Mouse (Mus musculus) limb, embryonic 11.5 days (tissue): ENCODE results near the gene Rmi1. TPM values are rescaled to one million over a fixed set of nuclear protein-coding genes. Genes with fewer than 3 reads are reported as not detected.
A peak's percentile ranks its signal among the peaks of the same experiment; 100 is the strongest.
"Not testable (repeated sequence)": the region's sequence is repeated elsewhere in the genome, so short reads cannot be mapped to it uniquely, and the experiment has no call there.

Experiments used
- ATAC-seq: fragments of 200-750 bp; cut with Nextera tagmentation; 2 replicates; pipeline ENCODE4 v1.8.0; 2017; ENCODE audit warnings: low read depth; ENCODE audit not compliant: insufficient number of reproducible peaks, low FRiP score, low TSS enrichment
- DNase-seq: peaks from one replicate; pipeline ENCODE4 v3.0.0-alpha.2; 2015; ENCODE audit warnings: low spot score
- H3K27ac ChIP-seq: fragments of 300-500 bp; sonication (generic); replicated peaks from 2 replicates; pipeline ENCODE4 v1.5.1; 2014; ENCODE audit warnings: low read depth, mild to moderate bottlenecking, low read length
- H3K27me3 ChIP-seq: fragments of 300-500 bp; sonication (generic); 2 replicates; pipeline ENCODE4 v1.6.1; 2014; ENCODE audit warnings: mild to moderate bottlenecking, low read length, mixed read lengths; ENCODE audit not compliant: control insufficient read depth, insufficient read depth
- H3K36me3 ChIP-seq: fragments of 300-500 bp; sonication (generic); 2 replicates; pipeline ENCODE4 v1.6.1; 2014; ENCODE audit warnings: mild to moderate bottlenecking, low read length, moderate library complexity, mixed read lengths; ENCODE audit not compliant: control insufficient read depth, insufficient read depth
- H3K4me1 ChIP-seq: fragments of 300-500 bp; sonication (generic); 2 replicates; pipeline ENCODE4 v1.6.1; 2014; ENCODE audit warnings: low read length, mixed read lengths; ENCODE audit not compliant: control insufficient read depth, insufficient read depth
- H3K4me2 ChIP-seq: fragments of 300-500 bp; sonication (generic); 2 replicates; pipeline ENCODE4 v1.6.1; 2014; ENCODE audit warnings: low read depth, mild to moderate bottlenecking, moderate library complexity; ENCODE audit not compliant: severe bottlenecking
- H3K4me3 ChIP-seq: fragments of 300-500 bp; sonication (generic); 2 replicates; pipeline ENCODE4 v1.5.1; 2014; ENCODE audit warnings: low read depth, low read length
- H3K9ac ChIP-seq: fragments of 300-500 bp; sonication (generic); 2 replicates; pipeline ENCODE4 v1.6.1; 2014; ENCODE audit warnings: mild to moderate bottlenecking, low read length
- H3K9me3 ChIP-seq: fragments of 300-500 bp; sonication (generic); 2 replicates; pipeline ENCODE4 v1.6.1; 2016; ENCODE audit warnings: low read length; ENCODE audit not compliant: control insufficient read depth
- WGBS: fragments of 180-500 bp; shearing (Covaris S2); extraction: QIAGEN DNeasy Blood & Tissue Kit; methylation state at CpG from one replicate; pipeline ENCODE4 v1.1.7; 2014; 5-methylcytosine and 5-hydroxymethylcytosine counted together
- polyA plus RNA-seq: library from polyadenylated mRNA; unstranded; fragments of >200 nt; fragmentation: Nextera tagmentation; extraction: Ambion mirVana; gene quantifications from 2 replicates; pipeline ENCODE4 v1.2.1, GENCODE M21; 2014

Rmi1 gene
- polyA plus RNA-seq, 1 experiment from 2014 or later = 33.2 TPM

DNA sequence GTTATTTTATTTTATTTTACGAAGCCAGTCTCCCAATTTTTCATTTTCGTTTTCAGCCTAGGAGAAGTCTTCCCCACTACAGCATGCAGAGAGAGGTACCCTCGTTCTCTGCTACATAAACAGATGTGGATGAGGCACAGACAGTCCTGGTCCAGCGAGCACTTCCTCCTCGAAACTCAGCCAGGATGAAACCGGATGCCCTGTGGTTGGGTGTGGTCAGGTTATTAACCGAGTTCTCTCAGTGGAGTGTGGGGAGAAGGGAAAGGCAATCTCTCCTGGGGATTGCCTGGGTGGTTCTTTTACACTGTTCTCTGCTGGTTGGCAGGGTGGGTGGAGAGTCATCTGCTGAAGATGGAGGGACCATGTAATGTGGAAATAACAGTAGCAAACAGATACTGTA lies 41.7 kb downstream of the Rmi1 start:
- Histone ChIP-seq H3K27me3 (no peaks in the 10 kb centered on the region), H3K36me3 (no peaks in the 10 kb centered on the region), H3K4me1 (no peaks in the 10 kb centered on the region), H3K9me3 (no peaks in the 10 kb centered on the region), H3K9ac (no peak overlapping the region), H3K4me3 (no peak overlapping the region), H3K4me2 (no peak overlapping the region), H3K27ac (no peak overlapping the region)
- DNase-seq = no peak
- ATAC-seq = no peak
- WGBS = 44% methylated on average over 7 of the region's 7 CpGs

DNA sequence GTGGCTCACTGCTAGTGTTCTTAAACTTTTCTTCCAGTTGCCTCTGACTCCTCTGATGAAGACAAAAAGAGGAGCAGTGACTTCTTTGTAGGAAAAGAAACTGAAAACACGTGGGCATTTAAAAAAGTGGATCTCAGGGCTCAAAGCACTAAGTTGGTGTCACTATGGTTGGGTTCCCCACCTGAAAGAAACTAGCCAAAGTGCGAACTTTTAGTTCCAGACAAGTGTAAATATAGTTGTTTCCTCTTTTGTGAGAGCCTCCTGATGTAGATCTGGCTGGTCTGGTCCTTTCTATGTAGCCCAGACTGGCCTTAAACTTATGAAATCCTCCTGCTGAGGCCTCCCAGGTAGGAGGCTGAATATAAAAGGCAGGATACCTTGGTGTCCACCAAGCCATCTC lies 44.5 kb downstream of the Rmi1 start:
- no peak for DNase-seq
- Histone ChIP-seq H3K27me3 (no peaks in the 10 kb centered on the region), H3K4me2 (no peak overlapping the region), H3K4me3 (no peak overlapping the region), H3K36me3 (no peaks in the 10 kb centered on the region), H3K4me1 (no peaks in the 10 kb centered on the region), H3K27ac (no peak overlapping the region), H3K9ac (no peak overlapping the region), H3K9me3 (no peaks in the 10 kb centered on the region)
- WGBS = 74% methylated on average over 2 of the region's 2 CpGs
- no peak for ATAC-seq

GRCm38 (mm10) chr13:58450459-58451182 lies 48.6 kb downstream of the Rmi1 start:
- H3K27ac ChIP-seq = no peak overlapping the region
- no peak for ATAC-seq
- H3K27me3 ChIP-seq = peaks cover 5% of the 10 kb centered on the region; the same call in 1 of the 2 replicates
- no peak overlapping the region for H3K9ac ChIP-seq
- H3K4me1 ChIP-seq = peaks cover 6% of the 10 kb centered on the region; the same call in 1 of the 2 replicates
- H3K36me3 ChIP-seq = no peaks in the 10 kb centered on the region
- no peak overlapping the region for H3K4me2 ChIP-seq
- no peak overlapping the region for H3K4me3 ChIP-seq
- H3K9me3 ChIP-seq = no peaks in the 10 kb centered on the region
- 81% methylated on average over 22 of the region's 22 CpGs for WGBS
- no peak for DNase-seq

- peaks cover 5% of the 10 kb centered on the region; the same call in 1 of the 2 replicates for H3K27me3 ChIP-seq
Measured at GRCm38 (mm10) chr13:58452246-58452645, 50.2 kb downstream of the Rmi1 start.

DNA sequence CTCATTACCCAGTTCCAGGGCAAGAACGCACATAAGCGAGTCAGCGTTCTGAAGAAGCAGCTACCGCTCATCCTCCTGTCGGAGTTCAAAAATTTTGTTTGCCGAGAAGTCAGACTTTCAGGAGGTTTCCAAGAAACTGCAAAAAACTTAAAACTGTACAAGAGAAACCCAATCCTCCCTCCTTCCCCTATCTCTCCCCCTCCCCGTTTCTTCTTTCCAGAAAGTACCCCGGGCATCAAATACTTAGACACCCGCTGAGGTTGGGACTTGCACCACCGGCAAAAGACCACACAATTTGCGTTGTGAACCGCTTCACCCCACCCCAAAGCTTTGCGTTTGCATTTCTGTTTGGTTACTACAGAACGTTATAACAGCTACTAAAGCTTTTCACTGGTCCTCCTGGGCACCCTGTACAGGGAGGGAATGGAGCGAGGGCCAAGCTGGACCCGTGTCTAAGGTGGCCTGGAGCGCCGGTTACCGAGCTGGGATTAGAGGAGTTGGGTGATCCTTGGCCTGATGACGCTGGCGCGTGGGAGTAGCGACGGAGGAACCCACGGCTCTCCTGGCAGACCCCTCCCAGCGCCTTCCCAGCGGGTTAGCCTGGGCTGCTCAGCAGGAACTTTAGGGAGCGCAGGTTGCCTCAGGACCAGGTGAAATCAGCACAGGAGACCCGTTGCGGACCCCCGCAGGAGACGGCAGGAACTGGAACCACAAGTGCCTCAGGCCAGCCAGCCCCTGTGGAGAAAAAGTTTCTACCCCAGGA lies 50.8 kb downstream of the Rmi1 start:
- Histone ChIP-seq H3K36me3 (no peaks in the 10 kb centered on the region), H3K9ac (peak overlapping the region; percentile 23; the same call in 1 of the 2 replicates), H3K27ac (no peak overlapping the region), H3K9me3 (no peaks in the 10 kb centered on the region), H3K27me3 (peaks cover 5% of the 10 kb centered on the region; the same call in 1 of the 2 replicates), H3K4me1 (peaks cover 6% of the 10 kb centered on the region; the same call in 1 of the 2 replicates), H3K4me3 (peak overlapping the region; percentile 19), H3K4me2 (peak overlapping the region; percentile 47)
- ATAC-seq (no peak), DNase-seq (peak; percentile 51)
- 15% methylated on average over 32 of the region's 32 CpGs for WGBS

More at GRCm38 (mm10) chr13:58452246-58452645, 50.2 kb downstream of the Rmi1 start:
- 73% methylated on average over 4 of the region's 4 CpGs for WGBS
- Histone ChIP-seq H3K4me2 (no peak overlapping the region), H3K9me3 (no peaks in the 10 kb centered on the region), H3K36me3 (no peaks in the 10 kb centered on the region), H3K27ac (no peak overlapping the region), H3K9ac (no peak overlapping the region), H3K4me1 (peaks cover 6% of the 10 kb centered on the region; the same call in 1 of the 2 replicates), H3K4me3 (no peak overlapping the region)
- ATAC-seq (no peak), DNase-seq (no peak)

- H3K9me3 ChIP-seq = no peaks in the 10 kb centered on the region
- H3K9ac ChIP-seq = no peak overlapping the region
- DNase-seq (peak; percentile 42), ATAC-seq (no peak)
- no peak overlapping the region for H3K4me3 ChIP-seq
- H3K27me3 ChIP-seq = peaks cover 5% of the 10 kb centered on the region; the same call in 1 of the 2 replicates
- no peak overlapping the region for H3K27ac ChIP-seq
- H3K4me1 ChIP-seq = peaks cover 6% of the 10 kb centered on the region; the same call in 1 of the 2 replicates
- H3K4me2 ChIP-seq = peak overlapping the region; percentile 47; the same call in 1 of the 2 replicates
- 20% methylated on average over 10 of the region's 10 CpGs for WGBS
- no peaks in the 10 kb centered on the region for H3K36me3 ChIP-seq
Measured at GRCm38 (mm10) chr13:58453541-58453940, 51.5 kb downstream of the Rmi1 start.

DNA sequence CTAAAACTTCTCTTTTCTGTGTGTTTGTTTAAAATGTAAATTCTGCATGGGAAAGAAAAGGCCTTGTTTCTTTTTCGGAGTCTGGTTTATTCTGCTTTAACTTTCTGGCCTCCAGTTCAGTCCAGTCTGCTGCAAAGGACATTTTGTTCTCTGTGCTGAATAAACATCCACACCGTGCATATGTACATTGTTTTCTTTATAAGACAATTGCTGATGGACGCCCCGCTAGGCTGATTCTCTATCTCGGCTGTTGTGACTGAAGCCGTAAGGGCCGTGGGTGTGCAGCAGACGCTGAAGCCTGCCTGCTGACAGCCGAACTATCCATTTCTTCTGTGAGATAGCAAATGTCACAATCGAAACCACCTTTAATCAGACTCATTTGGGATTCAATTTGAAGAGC lies 54.5 kb downstream of the Rmi1 start:
- DNase-seq (no peak), ATAC-seq (no peak)
- Histone ChIP-seq H3K9ac (no peak overlapping the region), H3K4me3 (no peak overlapping the region), H3K9me3 (no peaks in the 10 kb centered on the region), H3K4me2 (no peak overlapping the region), H3K27me3 (peaks cover 5% of the 10 kb centered on the region; the same call in 1 of the 2 replicates), H3K36me3 (no peaks in the 10 kb centered on the region), H3K27ac (no peak overlapping the region), H3K4me1 (peaks cover 6% of the 10 kb centered on the region; the same call in 1 of the 2 replicates)
- 89% methylated on average over 10 of the region's 10 CpGs for WGBS

DNA sequence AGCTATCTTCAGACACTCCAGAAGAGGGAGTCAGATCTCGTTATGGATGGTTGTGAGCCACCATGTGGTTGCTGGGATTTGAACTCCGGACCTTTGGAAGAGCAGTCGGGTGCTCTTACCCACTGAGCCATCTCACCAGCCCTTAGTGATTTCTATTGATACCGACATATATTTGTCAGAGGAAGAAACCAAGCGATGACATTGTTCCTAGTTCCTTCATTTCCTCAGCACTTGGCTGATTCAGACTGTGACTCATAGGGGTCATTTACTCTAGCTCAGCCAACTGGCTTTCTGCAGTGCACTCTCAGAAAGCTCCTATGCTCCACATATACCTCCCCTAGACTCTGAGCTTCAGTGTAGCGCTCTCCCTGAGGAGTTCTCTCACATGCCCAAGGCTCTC lies 56.8 kb downstream of the Rmi1 start:
- WGBS = 91% methylated on average over 5 of the region's 6 CpGs
- not testable (repeated sequence) for H3K27ac ChIP-seq, DNase-seq, H3K4me3 ChIP-seq, H3K27me3 ChIP-seq, ATAC-seq, H3K9ac ChIP-seq, H3K36me3 ChIP-seq, H3K4me2 ChIP-seq, H3K9me3 ChIP-seq, H3K4me1 ChIP-seq
